Mouse (Mus musculus) limb, embryonic 14.5 days (tissue): Measurements from ENCODE around the gene Eno1. TPM values are rescaled to one million over a fixed set of nuclear protein-coding genes. Genes with fewer than 3 reads are reported as not detected.

Experiments
- ATAC-seq: fragments of 200-750 bp; cut with Nextera tagmentation; 2 replicates; pipeline ENCODE4 v1.8.0; 2017; ENCODE audit warnings: low read depth, moderate number of reproducible peaks, moderate TSS enrichment; ENCODE audit not compliant: low FRiP score
- DNase-seq: peaks from one replicate; pipeline ENCODE4 v3.0.0-alpha.2; 2015; ENCODE audit warnings: low spot score
- H3K27ac ChIP-seq: fragments of 300-500 bp; sonication (generic); replicated peaks from 2 replicates; pipeline ENCODE4 v1.5.1; 2014; ENCODE audit warnings: low read depth, mild to moderate bottlenecking, low read length, moderate library complexity, mixed read lengths
- H3K27me3 ChIP-seq: fragments of 300-500 bp; sonication (generic); 2 replicates; pipeline ENCODE4 v1.6.1; 2014; ENCODE audit warnings: low read length, mixed read lengths; ENCODE audit not compliant: control insufficient read depth, insufficient read depth
- H3K36me3 ChIP-seq: fragments of 300-500 bp; sonication (generic); 2 replicates; pipeline ENCODE4 v1.6.1; 2014; ENCODE audit warnings: mild to moderate bottlenecking, low read length, moderate library complexity, mixed read lengths; ENCODE audit not compliant: control insufficient read depth, insufficient read depth
- H3K4me1 ChIP-seq: fragments of 300-500 bp; sonication (generic); 2 replicates; pipeline ENCODE4 v1.6.1; 2014; ENCODE audit warnings: antibody characterized with exemption, low read length, mixed read lengths; ENCODE audit not compliant: control insufficient read depth, insufficient read depth
- H3K4me2 ChIP-seq: fragments of 300-500 bp; sonication (generic); replicated peaks from 2 replicates; pipeline ENCODE4 v1.6.1; 2014; ENCODE audit warnings: low read depth, mild to moderate bottlenecking, low read length, moderate library complexity; ENCODE audit not compliant: severe bottlenecking
- H3K4me3 ChIP-seq: fragments of 300-500 bp; sonication (generic); replicated peaks from 2 replicates; pipeline ENCODE4 v1.5.1; 2014; ENCODE audit warnings: low read length
- H3K9ac ChIP-seq: fragments of 300-500 bp; sonication (generic); 2 replicates; pipeline ENCODE4 v1.6.1; 2014; ENCODE audit warnings: mild to moderate bottlenecking, low read depth, low read length, moderate library complexity; ENCODE audit not compliant: severe bottlenecking
- H3K9me3 ChIP-seq: fragments of 300-500 bp; sonication (generic); 2 replicates; pipeline ENCODE4 v1.6.1; 2016; ENCODE audit warnings: low read length; ENCODE audit not compliant: control insufficient read depth
- POLR2A ChIP-seq: fragments of 200-500 bp; IDR thresholded peaks from 2 replicates; pipeline ENCODE4 v1.8.0; 2012; ENCODE audit warnings: inconsistent platforms, mild to moderate bottlenecking, moderate library complexity, borderline replicate concordance; ENCODE audit not compliant: insufficient read depth, insufficient read length; ENCODE audit errors: extremely low read depth
- WGBS: fragments of 180-500 bp; shearing (Covaris S2); extraction: QIAGEN DNeasy Blood & Tissue Kit; methylation state at CpG from one replicate; pipeline ENCODE4 v1.1.7; 2014; 5-methylcytosine and 5-hydroxymethylcytosine counted together
- polyA plus RNA-seq, 2 experiments: library from polyadenylated mRNA; depleted of rRNA in 1 of 2; stranded (reverse) in 1 of 2; unstranded in 1 of 2; fragments of >200 nt; fragmentation: Nextera tagmentation in 1 of 2; extraction: Ambion mirVana in 1 of 2; gene quantifications; 2 replicates each; pipeline versions ENCODE4 v1.2.1 to v1.2.3; 2012 to 2014

Gene Eno1
- polyA plus RNA-seq, 2 experiments, result 675 to 1,302 TPM

DNA sequence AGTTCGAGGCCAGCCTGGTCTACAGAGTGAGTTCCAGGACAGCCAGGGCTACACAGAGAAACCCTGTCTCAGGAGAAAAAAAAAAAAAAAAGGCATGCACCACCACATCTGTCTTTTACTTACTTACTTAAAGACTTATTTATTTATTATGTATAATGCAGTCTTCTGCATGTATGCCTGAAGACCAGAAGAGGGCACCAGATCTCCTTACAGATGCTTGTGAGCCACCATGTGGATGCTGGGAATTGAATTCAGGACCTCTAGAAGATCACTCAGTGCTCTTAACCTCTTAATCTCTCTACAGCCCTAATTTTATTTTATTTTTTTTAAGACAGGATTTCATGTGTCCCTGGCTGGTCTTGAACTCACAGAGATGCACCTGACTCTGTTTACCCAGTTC, 18.6 kb upstream of the Eno1 start:
- Histone ChIP-seq H3K4me3 (no peak overlapping the region), H3K4me1 (no peaks in the 10 kb centered on the region; the same call in 1 of the 2 replicates), H3K4me2 (no peak overlapping the region), H3K9me3 (no peaks in the 10 kb centered on the region), H3K27me3 (no peaks in the 10 kb centered on the region), H3K9ac (no peak overlapping the region), H3K27ac (no peak overlapping the region), H3K36me3 (no peaks in the 10 kb centered on the region)
- WGBS, result 92% methylated on average over 1 of the region's 1 CpGs
- ATAC-seq (no peak), DNase-seq (no peak)
- TF ChIP-seq POLR2A, result no peak

DNA sequence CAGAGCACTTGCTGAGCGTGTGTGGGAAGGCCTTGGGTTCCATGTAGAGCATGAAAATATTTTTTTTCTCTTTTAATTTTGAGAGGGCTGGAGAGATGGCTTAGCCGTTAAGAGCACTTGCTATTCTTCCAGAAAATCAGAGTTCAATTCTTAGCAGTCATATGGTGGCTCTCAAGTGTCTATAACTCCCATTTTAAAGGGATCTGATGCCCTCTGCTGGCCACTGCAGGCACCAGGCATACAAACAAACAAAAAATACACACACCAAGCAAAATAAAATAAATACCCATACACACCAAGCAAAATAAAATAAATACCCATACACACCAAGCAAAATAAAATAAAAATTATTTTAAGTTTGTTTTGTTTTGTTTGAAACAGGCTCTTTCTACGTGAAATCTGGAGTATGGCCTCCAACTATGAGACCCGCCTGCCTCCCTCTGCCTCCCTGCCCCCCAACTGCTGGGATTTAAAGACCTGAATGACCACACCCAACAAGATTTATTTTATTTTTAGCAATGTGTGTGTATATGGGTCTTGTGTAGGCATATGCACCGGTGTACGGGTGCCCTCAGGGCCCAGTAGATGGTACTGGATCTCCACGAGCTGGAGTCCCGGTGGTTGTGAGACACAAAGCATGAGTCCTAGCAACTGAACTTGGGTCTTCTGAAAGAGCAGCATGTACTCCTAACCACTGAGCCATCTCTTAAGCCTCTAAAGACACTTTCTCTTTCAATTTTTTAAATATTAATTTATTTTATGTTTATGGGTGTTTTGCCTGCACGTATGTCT, 16.8 kb upstream of the Eno1 start:
- 75% methylated on average over 9 of the region's 9 CpGs for WGBS
- H3K4me1 ChIP-seq, result no peaks in the 10 kb centered on the region
- H3K9me3 ChIP-seq, result no peaks in the 10 kb centered on the region
- ATAC-seq, result peak; percentile 31; the same call in 1 of the 2 replicates
- H3K27me3 ChIP-seq, result no peaks in the 10 kb centered on the region
- H3K4me2 ChIP-seq, result no peak overlapping the region
- DNase-seq, result peak; percentile 65
- no peak for TF ChIP-seq POLR2A
- no peak overlapping the region for H3K9ac ChIP-seq
- no peaks in the 10 kb centered on the region for H3K36me3 ChIP-seq
- H3K27ac ChIP-seq, result no peak overlapping the region
- no peak overlapping the region for H3K4me3 ChIP-seq

DNA sequence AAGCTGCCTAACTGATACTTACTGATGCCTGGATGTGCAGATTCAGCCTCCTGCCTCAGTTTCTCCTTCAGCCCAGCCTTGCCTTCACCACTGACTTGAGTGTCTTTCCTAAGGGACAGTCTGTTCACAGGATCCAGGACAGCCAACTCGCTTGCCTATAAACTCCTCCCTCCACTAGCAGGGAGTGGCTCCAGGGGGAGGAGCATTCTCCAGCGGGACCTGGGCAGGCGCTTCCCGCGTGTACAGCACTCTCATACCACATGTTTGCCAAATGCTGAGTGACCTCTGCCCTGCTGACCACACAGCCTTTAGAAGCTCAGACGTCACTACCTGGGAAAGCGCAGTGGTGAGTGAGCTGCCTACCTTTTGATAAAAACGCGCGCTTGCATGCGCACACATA, 15.9 kb upstream of the Eno1 start:
- Histone ChIP-seq H3K4me2 (peak overlapping the region; percentile 36), H3K4me1 (no peaks in the 10 kb centered on the region), H3K27me3 (no peaks in the 10 kb centered on the region), H3K27ac (no peak overlapping the region), H3K9me3 (no peaks in the 10 kb centered on the region), H3K36me3 (no peaks in the 10 kb centered on the region), H3K4me3 (peak overlapping the region; percentile 17), H3K9ac (no peak overlapping the region)
- WGBS, result 14% methylated on average over 11 of the region's 11 CpGs
- TF ChIP-seq POLR2A, result no peak
- DNase-seq, result no peak
- no peak for ATAC-seq

DNA sequence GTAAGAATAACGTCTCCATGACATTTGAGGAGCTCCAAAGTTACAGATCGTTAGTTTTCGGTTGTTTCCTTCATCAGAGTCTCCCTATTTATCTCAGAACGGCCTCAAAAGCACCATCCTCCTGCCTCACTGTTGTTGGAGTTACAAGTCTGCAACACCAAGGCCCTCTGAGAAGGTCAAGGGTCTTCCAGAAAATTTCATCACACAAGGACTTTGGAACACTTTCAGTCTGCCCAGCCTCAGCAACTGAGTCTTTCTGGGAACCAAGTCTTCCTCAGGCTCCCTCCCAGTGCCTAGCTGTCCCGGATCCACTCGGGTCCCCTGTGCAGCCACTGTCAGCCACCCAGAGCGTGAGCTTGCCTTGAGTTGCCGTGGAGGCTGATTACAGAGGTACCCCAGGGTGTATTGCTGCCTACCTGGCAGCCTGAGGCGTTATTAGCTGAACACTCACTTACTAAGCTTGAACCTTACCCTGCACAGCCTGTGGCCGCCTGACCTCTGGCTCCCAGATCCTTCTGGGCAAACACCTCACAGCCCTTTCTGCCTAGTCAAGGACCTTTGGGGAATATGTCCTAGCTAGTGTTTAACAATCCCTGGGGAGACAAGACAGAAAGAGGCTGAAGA, 15.4 kb upstream of the Eno1 start:
- H3K9ac ChIP-seq, result no peak overlapping the region
- peak overlapping the region; percentile 17 for H3K4me3 ChIP-seq
- WGBS, result 44% methylated on average over 10 of the region's 10 CpGs

DNA sequence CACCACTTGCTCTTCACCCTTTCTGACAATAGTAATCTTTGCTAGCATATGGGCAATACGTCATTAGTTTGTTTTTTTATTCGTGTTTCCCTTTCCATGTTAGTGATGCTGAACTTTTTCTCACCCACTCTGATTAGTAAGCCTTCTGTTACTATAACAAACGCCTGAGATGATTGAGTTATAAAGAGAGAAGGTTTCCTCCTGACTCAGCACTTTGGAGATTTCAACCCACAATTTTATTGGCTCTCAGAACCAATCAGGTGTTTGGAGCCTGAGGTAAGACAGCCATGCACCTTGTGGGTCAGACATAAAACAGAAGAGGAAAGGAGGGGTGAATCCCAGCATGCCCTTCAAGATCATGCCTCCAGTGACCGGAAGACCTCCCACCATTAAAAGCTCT, 12.7 kb upstream of the Eno1 start:
- H3K4me3 ChIP-seq, result no peak overlapping the region
- WGBS, result 85% methylated on average over 4 of the region's 4 CpGs
- peaks cover 6% of the 10 kb centered on the region for H3K4me1 ChIP-seq
- DNase-seq (no peak), ATAC-seq (no peak)
- H3K9ac ChIP-seq, result no peak overlapping the region
- no peak overlapping the region for H3K4me2 ChIP-seq
- no peaks in the 10 kb centered on the region for H3K36me3 ChIP-seq
- H3K9me3 ChIP-seq, result no peaks in the 10 kb centered on the region
- H3K27ac ChIP-seq, result no peak overlapping the region
- TF ChIP-seq POLR2A, result no peak
- no peaks in the 10 kb centered on the region for H3K27me3 ChIP-seq

More for the DNA sequence above, 15.4 kb upstream of the Eno1 start:
- no peak for TF ChIP-seq POLR2A
- DNase-seq (no peak), ATAC-seq (no peak)
- no peak overlapping the region for H3K27ac ChIP-seq
- H3K36me3 ChIP-seq, result no peaks in the 10 kb centered on the region
- H3K9me3 ChIP-seq, result no peaks in the 10 kb centered on the region
- no peaks in the 10 kb centered on the region for H3K4me1 ChIP-seq
- H3K4me2 ChIP-seq, result peak overlapping the region; percentile 36; the same call in 1 of the 2 replicates
- no peaks in the 10 kb centered on the region for H3K27me3 ChIP-seq
